Mouse (Mus musculus): ENCODE data around the gene Tipin.

- TF ChIP-seq CTCF (IDR thresholded peaks at IDR 0.05): no peak
- no peak for TF ChIP-seq EP300 (IDR thresholded peaks at IDR 0.05)
These were observed 39.0 kb upstream of the Tipin start for GRCm38 (mm10) chr9:64242381-64242831.
